Mouse (Mus musculus) midbrain, embryonic 15.5 days (tissue): ENCODE results near the gene Gucy2e. TPM values are rescaled to one million over a fixed set of nuclear protein-coding genes. Genes with fewer than 3 reads are reported as not detected.

Experiments used
- ATAC-seq: fragments of 200-750 bp; cut with Nextera tagmentation; replicated peaks from 2 replicates; pipeline ENCODE4 v1.8.0; 2017; ENCODE audit warnings: moderate TSS enrichment
- H3K27ac ChIP-seq: fragments of 300-500 bp; sonication (generic); 2 replicates; pipeline ENCODE4 v1.5.1; 2015; ENCODE audit warnings: mild to moderate bottlenecking, inconsistent platforms
- H3K27me3 ChIP-seq: fragments of 300-500 bp; sonication (generic); replicated peaks from 2 replicates; pipeline ENCODE4 v1.6.1; 2015; ENCODE audit warnings: inconsistent platforms
- H3K36me3 ChIP-seq: fragments of 300-500 bp; sonication (generic); replicated peaks from 2 replicates; pipeline ENCODE4 v1.6.1; 2015; ENCODE audit warnings: inconsistent platforms
- H3K4me1 ChIP-seq: fragments of 300-500 bp; sonication (generic); 2 replicates; pipeline ENCODE4 v1.6.1; 2015; ENCODE audit warnings: inconsistent platforms
- H3K4me2 ChIP-seq: fragments of 300-500 bp; sonication (generic); 2 replicates; pipeline ENCODE4 v1.6.1; 2015; ENCODE audit warnings: inconsistent platforms, mild to moderate bottlenecking, moderate library complexity
- H3K4me3 ChIP-seq: fragments of 300-500 bp; sonication (generic); 2 replicates; pipeline ENCODE4 v1.5.1; 2015; ENCODE audit warnings: mild to moderate bottlenecking, inconsistent platforms
- H3K9ac ChIP-seq: fragments of 300-500 bp; sonication (generic); 2 replicates; pipeline ENCODE4 v1.6.1; 2015; ENCODE audit warnings: mild to moderate bottlenecking, inconsistent platforms
- H3K9me3 ChIP-seq: fragments of 300-500 bp; sonication (generic); 2 replicates; pipeline ENCODE4 v1.6.1; 2016; ENCODE audit warnings: inconsistent platforms
- WGBS: fragments of 180-500 bp; shearing (Covaris S2); methylation state at CpG from one replicate; pipeline ENCODE4 v1.1.7; 2015; ENCODE audit warnings: mixed read lengths; 5-methylcytosine and 5-hydroxymethylcytosine counted together
- polyA plus RNA-seq: library from polyadenylated mRNA; unstranded; fragments of >200 nt; fragmentation: Nextera tagmentation; extraction: Ambion mirVana; gene quantifications from 2 replicates; pipeline ENCODE4 v1.2.1, GENCODE M21; 2015

Gucy2e gene
- polyA plus RNA-seq, 1 experiment from 2014 or later, result 0.75 TPM

DNA sequence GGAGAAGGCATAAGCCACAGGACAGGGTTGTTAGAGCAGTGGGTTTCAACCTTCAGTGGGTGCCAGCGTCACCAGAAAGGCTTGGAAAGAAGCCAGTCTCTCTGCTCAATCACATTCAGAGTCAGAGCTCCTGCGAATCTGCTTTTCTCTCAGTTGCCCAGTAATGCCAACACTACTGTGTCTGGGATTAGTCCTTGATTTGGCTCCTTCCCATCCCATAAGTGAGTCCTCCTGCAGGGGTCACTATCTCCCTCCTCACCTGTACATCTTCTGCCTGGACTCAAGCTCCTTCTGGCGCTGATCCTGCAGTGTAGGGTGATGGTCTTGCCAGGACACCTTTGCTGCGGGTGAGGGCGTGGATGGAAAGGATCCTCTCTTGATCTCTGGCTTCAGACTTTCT is 40.1 kb downstream of the Gucy2e start:
- peaks cover 8% of the 10 kb centered on the region; the same call in 1 of the 2 replicates for H3K4me1 ChIP-seq
- no peak for ATAC-seq
- H3K4me3 ChIP-seq, result peak overlapping the region; percentile 28
- H3K4me2 ChIP-seq, result peak overlapping the region; percentile 48
- 10% methylated on average over 5 of the region's 5 CpGs for WGBS
- H3K9ac ChIP-seq, result peak overlapping the region; percentile 5; the same call in 1 of the 2 replicates
- H3K27ac ChIP-seq, result no peak overlapping the region
- no peaks in the 10 kb centered on the region for H3K9me3 ChIP-seq
- no peaks in the 10 kb centered on the region for H3K36me3 ChIP-seq
- H3K27me3 ChIP-seq, result peaks cover 22% of the 10 kb centered on the region

DNA sequence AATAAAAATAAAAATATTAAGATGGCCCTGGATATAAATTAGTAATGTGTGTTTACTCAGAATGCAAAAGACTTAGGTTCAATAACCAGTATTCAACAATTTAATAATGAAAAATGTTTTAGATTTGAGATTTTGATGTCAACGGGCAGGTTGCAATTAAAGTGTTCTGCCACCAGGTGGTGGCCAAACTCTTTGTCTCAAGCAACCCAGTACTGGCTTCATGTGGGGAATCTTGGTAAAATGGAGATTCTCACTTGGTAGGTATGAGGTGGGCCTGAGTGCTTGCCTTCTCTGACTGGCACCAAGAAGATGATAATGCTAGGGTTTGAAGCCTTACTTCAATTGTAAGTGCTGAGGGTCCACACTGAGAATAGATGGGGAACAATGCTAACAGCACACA is 44.0 kb downstream of the Gucy2e start:
- H3K27ac ChIP-seq, result no peak overlapping the region
- H3K36me3 ChIP-seq, result no peaks in the 10 kb centered on the region
- no peaks in the 10 kb centered on the region for H3K9me3 ChIP-seq
- H3K4me2 ChIP-seq, result no peak overlapping the region
- H3K27me3 ChIP-seq, result peaks cover 16% of the 10 kb centered on the region
- H3K4me1 ChIP-seq, result peaks cover 8% of the 10 kb centered on the region; the same call in 1 of the 2 replicates
- H3K4me3 ChIP-seq, result no peak overlapping the region
- no peak for ATAC-seq
- H3K9ac ChIP-seq, result no peak overlapping the region
- 2% methylated on average over 1 of the region's 1 CpGs for WGBS

DNA sequence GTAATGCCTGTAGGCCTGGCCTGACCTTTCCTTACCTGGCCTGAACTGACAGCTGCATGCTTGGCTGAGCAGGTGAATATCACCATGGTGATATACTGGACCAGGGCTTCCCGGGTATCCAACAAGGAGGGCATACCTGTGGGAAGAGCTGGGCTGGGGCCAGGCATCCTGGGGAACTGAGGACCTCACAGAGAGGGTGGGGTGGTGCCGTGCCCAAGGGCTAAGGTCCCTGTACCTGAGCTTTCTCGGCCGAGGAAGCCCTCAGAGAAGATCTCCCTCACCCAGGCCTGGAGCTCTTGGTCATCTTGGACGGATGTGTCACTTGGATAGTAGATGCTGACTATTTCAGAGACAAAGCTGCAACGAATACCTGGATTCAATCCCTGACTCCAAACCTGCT is 50.9 kb downstream of the Gucy2e start:
- H3K4me2 ChIP-seq, result no peak overlapping the region
- no peak overlapping the region for H3K9ac ChIP-seq
- no peak overlapping the region for H3K4me3 ChIP-seq
- 88% methylated on average over 6 of the region's 6 CpGs for WGBS
- no peaks in the 10 kb centered on the region for H3K4me1 ChIP-seq
- no peak for ATAC-seq
- no peak overlapping the region for H3K27ac ChIP-seq
- H3K27me3 ChIP-seq, result no peaks in the 10 kb centered on the region
- H3K36me3 ChIP-seq, result no peaks in the 10 kb centered on the region
- H3K9me3 ChIP-seq, result no peaks in the 10 kb centered on the region

DNA sequence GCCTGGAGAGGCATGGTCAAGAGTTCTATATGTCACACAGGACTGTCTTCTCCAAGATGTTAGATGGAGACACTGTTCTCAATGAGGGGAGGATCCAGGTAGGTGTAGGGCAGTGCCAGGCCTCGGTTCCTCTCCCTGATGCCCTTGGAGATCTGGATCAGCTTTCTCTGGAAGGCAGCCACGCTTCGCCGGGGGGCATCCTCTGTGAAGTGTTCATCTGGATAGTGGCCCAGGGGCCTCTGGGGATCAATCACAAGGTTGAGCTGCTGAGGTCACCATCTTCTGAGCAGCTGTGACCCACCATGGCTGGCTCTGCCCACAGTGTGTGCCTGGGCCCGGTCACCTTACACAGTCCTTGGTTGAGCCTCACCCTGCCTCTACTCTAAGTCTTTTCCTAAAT is 51.8 kb downstream of the Gucy2e start:
- H3K9ac ChIP-seq, result no peak overlapping the region
- H3K27me3 ChIP-seq, result no peaks in the 10 kb centered on the region
- no peaks in the 10 kb centered on the region for H3K36me3 ChIP-seq
- no peak overlapping the region for H3K27ac ChIP-seq
- H3K4me2 ChIP-seq, result no peak overlapping the region
- no peaks in the 10 kb centered on the region for H3K4me1 ChIP-seq
- H3K4me3 ChIP-seq, result no peak overlapping the region
- ATAC-seq, result no peak
- 89% methylated on average over 5 of the region's 5 CpGs for WGBS
- H3K9me3 ChIP-seq, result no peaks in the 10 kb centered on the region

DNA sequence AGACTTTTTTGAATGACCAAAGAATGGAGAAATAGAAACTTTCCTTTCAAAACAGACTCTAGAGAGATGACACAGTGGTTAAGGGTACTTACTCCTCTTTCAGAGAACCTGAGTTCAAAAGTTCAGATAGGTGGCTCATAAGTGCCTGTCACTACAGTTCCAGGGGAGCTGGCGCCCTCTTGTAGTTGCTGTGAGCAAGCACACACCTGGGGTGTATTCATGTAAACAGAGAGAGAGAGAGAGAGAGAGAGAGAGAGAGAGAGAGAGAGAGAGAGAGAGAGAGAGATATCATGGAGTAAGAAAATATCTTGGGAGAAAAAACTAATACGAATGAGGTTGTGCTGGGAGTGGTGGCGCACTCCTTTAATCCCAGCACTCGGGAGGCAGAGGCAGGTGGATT is 56.7 kb downstream of the Gucy2e start:
- no peak for ATAC-seq
- Histone ChIP-seq H3K9me3 (no peaks in the 10 kb centered on the region), H3K27ac (no peak overlapping the region)

DNA sequence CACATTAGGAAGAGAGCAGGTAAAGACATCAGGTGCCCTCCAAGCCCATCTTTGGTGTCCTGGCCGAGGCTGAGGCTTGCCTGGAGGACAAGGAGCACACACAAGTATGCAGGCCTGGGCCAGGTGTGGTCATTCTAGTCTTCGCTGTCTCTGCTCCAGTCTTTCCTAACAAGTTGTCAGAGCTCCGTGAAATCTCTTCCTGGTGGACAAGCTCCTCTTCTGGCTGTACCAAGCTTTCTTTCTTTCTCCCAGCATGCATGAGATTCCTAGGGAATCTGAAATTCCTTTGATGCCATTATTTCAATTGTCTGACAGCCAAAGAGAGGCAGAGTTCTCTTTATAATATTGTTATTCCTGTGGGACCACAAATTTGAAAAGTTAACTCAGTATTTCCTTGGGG is 57.3 kb downstream of the Gucy2e start:
- H3K4me1 ChIP-seq, result no peaks in the 10 kb centered on the region
- H3K4me3 ChIP-seq, result no peak overlapping the region
- no peak overlapping the region for H3K27ac ChIP-seq
- no peak overlapping the region for H3K4me2 ChIP-seq
- 56% methylated on average over 3 of the region's 3 CpGs for WGBS
- no peaks in the 10 kb centered on the region for H3K27me3 ChIP-seq
- H3K36me3 ChIP-seq, result no peaks in the 10 kb centered on the region
- no peaks in the 10 kb centered on the region for H3K9me3 ChIP-seq
- H3K9ac ChIP-seq, result no peak overlapping the region
- ATAC-seq, result no peak

More for the DNA sequence above, 56.7 kb downstream of the Gucy2e start:
- Histone ChIP-seq H3K4me1 (no peaks in the 10 kb centered on the region), H3K27me3 (no peaks in the 10 kb centered on the region), H3K36me3 (no peaks in the 10 kb centered on the region), H3K9ac (no peak overlapping the region), H3K4me3 (no peak overlapping the region), H3K4me2 (no peak overlapping the region)
- 83% methylated on average over 4 of the region's 4 CpGs for WGBS

DNA sequence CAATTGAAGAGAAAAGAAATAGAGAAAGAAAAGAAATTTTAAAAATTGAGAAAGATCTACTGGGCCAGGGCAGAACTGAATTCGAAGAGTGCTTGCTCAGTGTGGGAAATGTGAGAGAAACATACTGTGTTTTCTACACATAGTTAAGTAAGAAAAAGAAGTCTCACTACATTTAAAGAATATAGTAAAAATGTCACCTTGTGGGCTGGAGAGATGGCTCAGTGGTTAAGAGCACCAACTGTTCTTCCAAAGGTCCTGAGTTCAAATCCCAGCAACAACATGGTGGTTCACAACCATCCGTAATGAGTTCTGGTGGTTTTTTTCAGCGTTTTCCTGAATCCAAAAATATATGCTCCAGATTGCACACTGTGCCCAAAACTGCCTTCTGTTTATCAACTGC is 58.3 kb downstream of the Gucy2e start:
- Histone ChIP-seq H3K9ac (no peak overlapping the region), H3K4me3 (no peak overlapping the region), H3K27me3 (no peaks in the 10 kb centered on the region), H3K4me2 (no peak overlapping the region), H3K27ac (no peak overlapping the region), H3K9me3 (no peaks in the 10 kb centered on the region), H3K4me1 (no peaks in the 10 kb centered on the region), H3K36me3 (no peaks in the 10 kb centered on the region)
- 85% methylated on average over 3 of the region's 3 CpGs for WGBS
- no peak for ATAC-seq

- no peaks in the 10 kb centered on the region for H3K4me1 ChIP-seq
- no peak overlapping the region for H3K4me2 ChIP-seq
- no peaks in the 10 kb centered on the region for H3K27me3 ChIP-seq
- H3K4me3 ChIP-seq, result no peak overlapping the region
- no peaks in the 10 kb centered on the region for H3K36me3 ChIP-seq
- no peak overlapping the region for H3K9ac ChIP-seq
- no peaks in the 10 kb centered on the region for H3K9me3 ChIP-seq
- 88% methylated on average over 7 of the region's 7 CpGs for WGBS
- ATAC-seq, result no peak
- H3K27ac ChIP-seq, result no peak overlapping the region
Measured at GRCm38 (mm10) chr11:69174722-69175121, 62.1 kb downstream of the Gucy2e start.

DNA sequence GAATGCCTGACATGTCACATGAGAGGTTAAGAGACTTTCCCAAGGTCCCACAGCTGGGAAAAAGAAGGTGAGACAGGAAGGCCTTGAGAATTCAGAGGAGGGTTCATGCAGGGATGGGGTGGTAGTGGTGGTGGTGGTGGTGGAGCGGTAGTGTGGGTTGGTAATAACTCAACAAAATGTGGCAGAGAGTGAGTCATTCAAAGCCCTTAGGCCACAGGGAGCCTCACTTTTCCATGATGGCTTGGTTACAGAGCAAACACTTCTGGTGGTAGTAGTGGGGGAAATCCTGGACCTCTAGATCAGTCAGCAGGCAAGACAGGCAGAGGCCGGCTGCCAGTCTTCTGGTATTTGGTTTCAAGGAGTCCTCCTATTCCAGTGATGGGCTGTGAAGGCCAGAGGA is 64.2 kb downstream of the Gucy2e start:
- Histone ChIP-seq H3K4me2 (no peak overlapping the region), H3K27me3 (no peaks in the 10 kb centered on the region), H3K4me1 (no peaks in the 10 kb centered on the region), H3K27ac (no peak overlapping the region), H3K9ac (no peak overlapping the region), H3K4me3 (no peak overlapping the region), H3K9me3 (no peaks in the 10 kb centered on the region), H3K36me3 (no peaks in the 10 kb centered on the region)
- ATAC-seq, result no peak
- 97% methylated on average over 2 of the region's 2 CpGs for WGBS

DNA sequence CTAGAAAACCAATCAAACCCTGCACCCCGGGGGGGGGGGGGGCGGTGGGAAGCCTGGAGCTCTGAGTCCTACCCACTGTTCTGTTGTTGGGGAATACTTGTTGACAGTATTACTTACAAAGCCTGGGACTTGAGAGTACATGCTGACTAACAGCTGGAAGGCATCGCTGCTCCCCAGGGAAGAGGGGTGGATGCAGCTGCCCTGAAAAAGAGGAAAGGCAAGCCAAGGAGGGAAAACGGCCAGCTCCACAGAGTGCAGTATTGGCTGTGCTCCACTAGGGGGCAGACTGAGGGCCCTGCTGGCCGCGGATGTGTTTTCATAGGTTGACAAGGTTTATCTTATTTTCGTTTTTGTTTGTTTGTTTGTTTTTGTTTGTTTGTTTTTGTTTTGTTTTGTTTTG is 65.2 kb downstream of the Gucy2e start:
- Histone ChIP-seq H3K36me3 (no peaks in the 10 kb centered on the region), H3K4me1 (no peaks in the 10 kb centered on the region), H3K27ac (no peak overlapping the region), H3K4me3 (no peak overlapping the region), H3K9me3 (no peaks in the 10 kb centered on the region), H3K4me2 (no peak overlapping the region), H3K27me3 (no peaks in the 10 kb centered on the region), H3K9ac (no peak overlapping the region)
- ATAC-seq, result no peak
- WGBS, result 24% methylated on average over 7 of the region's 7 CpGs

GRCm38 (mm10) chr11:69169313-69169712 is 67.5 kb downstream of the Gucy2e start:
- no peaks in the 10 kb centered on the region for H3K36me3 ChIP-seq
- no peak for ATAC-seq
- WGBS, result 88% methylated on average over 12 of the region's 12 CpGs
- no peak overlapping the region for H3K4me3 ChIP-seq
- H3K27me3 ChIP-seq, result no peaks in the 10 kb centered on the region
- H3K4me2 ChIP-seq, result no peak overlapping the region
- H3K27ac ChIP-seq, result no peak overlapping the region
- H3K4me1 ChIP-seq, result no peaks in the 10 kb centered on the region
- H3K9me3 ChIP-seq, result no peaks in the 10 kb centered on the region
- no peak overlapping the region for H3K9ac ChIP-seq
